Mouse (Mus musculus): ENCODE measurements around the gene Ext2. TPM values are rescaled to one million over a fixed set of nuclear protein-coding genes. Genes with fewer than 3 reads are reported as not detected.

Gene Ext2
- polyA plus RNA-seq, 1 experiment from 2014 or later, result 70.8 TPM

DNA sequence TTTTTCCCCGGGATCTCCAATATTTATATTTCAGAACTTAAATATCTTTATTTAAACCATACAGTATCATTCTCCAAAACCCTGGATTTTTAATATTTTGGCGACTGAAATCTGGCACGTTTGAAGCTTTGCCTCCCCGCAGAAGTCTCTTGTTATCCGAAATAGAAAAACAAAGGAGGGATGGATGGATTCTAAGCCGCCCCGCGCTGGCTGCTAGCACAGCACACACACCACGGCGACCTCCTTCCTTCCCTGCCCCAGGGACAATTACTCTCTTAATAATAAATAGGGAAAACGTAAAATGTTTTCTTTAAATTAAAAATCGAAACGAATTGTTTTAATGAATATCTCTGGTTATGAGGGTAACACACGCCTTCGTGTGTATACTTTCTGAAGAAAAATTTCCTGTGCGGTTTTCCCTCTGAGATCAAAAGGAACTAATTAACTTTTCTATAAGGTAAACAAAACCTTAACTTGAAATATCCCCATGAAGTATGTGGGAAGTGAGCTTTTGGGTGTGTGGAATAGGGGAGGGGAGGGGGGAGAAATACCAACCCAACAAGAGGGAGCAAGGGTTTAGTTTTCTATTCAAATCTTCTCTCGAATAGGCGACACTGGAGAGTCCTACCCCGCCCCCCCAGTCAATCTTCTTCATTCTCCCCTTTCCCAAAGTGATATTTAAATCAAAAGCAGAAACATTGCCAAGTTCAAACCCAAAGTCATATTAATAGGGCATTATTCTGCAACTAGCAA is 203.7 kb downstream of the Ext2 start:
- ATAC-seq (ENCODE audit: insufficient number of reproducible peaks, insufficient read depth, low FRiP score, low read depth), result no peak
- Histone ChIP-seq H3K27ac (replicated peaks in 1 of 2; ENCODE audit: control insufficient read depth in 1 of 2, insufficient read depth in 1 of 2, low read depth in 2 of 2, low read length in 2 of 2) (no peak overlapping the region), H3K4me1 (ENCODE audit: control insufficient read depth in 2 of 2, insufficient read depth in 2 of 2, low read length in 2 of 2) (peaks cover 4 to 12% of the 10 kb centered on the region in 2 experiments; a peak in 3 of 4 replicates), H3K9ac (ENCODE audit: low read length) (no peak overlapping the region), H3K9me3 (ENCODE audit: control insufficient read depth, low read length) (no peaks in the 10 kb centered on the region), H3K4me3 (ENCODE audit: control insufficient read depth in 1 of 2, insufficient read depth in 1 of 2, low read depth in 1 of 2, low read length in 2 of 2) (no peak overlapping the region), H3K27me3 (ENCODE audit: control insufficient read depth, insufficient read depth, low read length) (no peaks in the 10 kb centered on the region), H3K4me2 (ENCODE audit: low read length) (no peak overlapping the region), H3K36me3 (ENCODE audit: control insufficient read depth, insufficient read depth, low read length) (no peaks in the 10 kb centered on the region)
- WGBS, result 72% methylated on average over 19 of the region's 19 CpGs

DNA sequence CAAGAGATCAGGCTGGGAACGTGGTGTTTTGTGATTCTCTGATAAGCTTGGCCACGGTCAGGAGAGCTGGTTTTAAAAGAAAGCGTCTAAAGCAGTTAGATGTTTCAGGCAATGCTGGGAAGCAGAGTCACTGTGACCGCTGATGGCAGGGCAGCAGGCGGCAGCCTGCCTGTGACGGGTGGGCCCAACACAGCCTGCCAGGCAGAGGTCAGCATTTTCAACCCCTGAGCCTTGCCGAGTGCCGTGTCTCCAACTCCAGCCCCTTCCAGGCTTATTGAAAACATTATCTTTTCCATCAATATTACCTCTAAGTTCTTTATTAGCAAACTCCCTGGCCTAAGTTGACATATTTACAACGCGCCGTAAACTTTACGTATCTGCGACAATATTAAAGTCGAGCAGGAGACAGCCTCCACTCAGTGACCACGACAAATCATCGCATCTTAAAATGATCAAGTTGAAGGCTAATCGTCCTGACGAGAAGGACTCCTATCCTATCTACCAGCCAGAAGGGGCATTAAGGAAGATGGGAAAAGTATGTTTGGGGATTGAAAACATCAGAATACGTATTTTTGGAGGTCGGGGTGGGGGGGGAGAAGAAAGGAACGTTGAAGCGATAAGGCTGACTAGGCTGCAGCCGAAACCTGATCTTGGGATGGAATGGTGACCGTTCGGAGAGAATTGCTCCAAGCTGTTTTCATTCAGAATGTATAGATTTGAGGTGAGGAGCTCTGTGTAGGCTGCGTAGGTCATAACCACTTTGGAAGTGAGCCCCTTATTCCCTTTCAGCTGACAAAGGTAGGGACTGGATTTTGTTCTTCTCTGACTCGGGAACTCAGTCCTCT is 206.3 kb downstream of the Ext2 start:
- Histone ChIP-seq H3K27me3 (ENCODE audit: control insufficient read depth, insufficient read depth, low read length) (no peaks in the 10 kb centered on the region), H3K4me3 (ENCODE audit: control insufficient read depth in 1 of 2, insufficient read depth in 1 of 2, low read depth in 1 of 2, low read length in 2 of 2) (no peak overlapping the region), H3K27ac (replicated peaks in 1 of 2; ENCODE audit: control insufficient read depth in 1 of 2, insufficient read depth in 1 of 2, low read depth in 2 of 2, low read length in 2 of 2) (no peak overlapping the region), H3K9ac (ENCODE audit: low read length) (no peak overlapping the region), H3K4me2 (ENCODE audit: low read length) (no peak overlapping the region), H3K9me3 (ENCODE audit: control insufficient read depth, low read length) (no peaks in the 10 kb centered on the region), H3K4me1 (ENCODE audit: control insufficient read depth in 2 of 2, insufficient read depth in 2 of 2, low read length in 2 of 2) (peaks cover 4 to 12% of the 10 kb centered on the region in 2 experiments; a peak in 3 of 4 replicates), H3K36me3 (ENCODE audit: control insufficient read depth, insufficient read depth, low read length) (no peaks in the 10 kb centered on the region)
- ATAC-seq (ENCODE audit: insufficient number of reproducible peaks, insufficient read depth, low FRiP score, low read depth), result no peak
- WGBS, result 72% methylated on average over 27 of the region's 27 CpGs

DNA sequence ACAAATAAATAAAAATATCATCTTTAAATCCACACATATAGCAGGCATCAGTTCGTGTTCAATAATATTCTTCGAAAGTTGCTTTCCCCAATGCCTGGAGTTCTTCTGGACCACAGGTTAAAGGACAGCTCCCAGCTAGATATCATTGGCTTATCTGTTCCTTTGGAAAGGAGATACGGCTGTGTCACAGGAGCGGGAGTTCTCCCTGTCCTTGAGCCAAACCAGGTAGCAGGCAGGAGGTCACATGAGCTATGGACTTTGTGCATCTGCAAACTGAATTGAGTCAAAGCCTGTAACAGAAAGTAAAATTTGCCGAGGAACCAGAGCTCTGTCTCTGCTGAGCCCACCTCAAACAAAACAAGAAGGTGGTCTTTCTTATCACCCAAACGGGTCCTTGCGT is 209.3 kb downstream of the Ext2 start:
- 63% methylated on average over 7 of the region's 7 CpGs for WGBS
- Histone ChIP-seq H3K36me3 (ENCODE audit: control insufficient read depth, insufficient read depth, low read length) (no peaks in the 10 kb centered on the region), H3K27me3 (ENCODE audit: control insufficient read depth, insufficient read depth, low read length) (no peaks in the 10 kb centered on the region), H3K4me2 (ENCODE audit: low read length) (no peak overlapping the region), H3K4me3 (ENCODE audit: control insufficient read depth in 1 of 2, insufficient read depth in 1 of 2, low read depth in 1 of 2, low read length in 2 of 2) (no peak overlapping the region), H3K9ac (ENCODE audit: low read length) (no peak overlapping the region), H3K9me3 (ENCODE audit: control insufficient read depth, low read length) (no peaks in the 10 kb centered on the region), H3K27ac (replicated peaks in 1 of 2; ENCODE audit: control insufficient read depth in 1 of 2, insufficient read depth in 1 of 2, low read depth in 2 of 2, low read length in 2 of 2) (no peak overlapping the region), H3K4me1 (ENCODE audit: control insufficient read depth in 2 of 2, insufficient read depth in 2 of 2, low read length in 2 of 2) (0 out of 4 replicates have a peak, but pooled peaks cover 0 to 5% of the 10 kb centered on the region in 2 experiments)
- no peak for ATAC-seq (ENCODE audit: insufficient number of reproducible peaks, insufficient read depth, low FRiP score, low read depth)

Other genes starting within 250 kb of the Ext2 start
- gene Alx4, start 180.2 kb downstream of the Ext2 start, polyA plus RNA-seq (2014; fragmentation: Nextera tagmentation; extraction: Ambion mirVana), result 0.05 and 0.15 TPM in 2 replicates
- 8.5 and 8.8 TPM in 2 replicates for gene Accs, start 27.4 kb upstream of the Ext2 start, polyA plus RNA-seq (2014; fragmentation: Nextera tagmentation; extraction: Ambion mirVana)
- gene Accsl, start 46.6 kb upstream of the Ext2 start, polyA plus RNA-seq (2014; fragmentation: Nextera tagmentation; extraction: Ambion mirVana), result not detected in 2 replicates
- gene Gm13889, start 134.6 kb upstream of the Ext2 start, polyA plus RNA-seq (2014; fragmentation: Nextera tagmentation; extraction: Ambion mirVana), result 8.3 and 9.9 TPM in 2 replicates
- gene Gm27027, start 173.8 kb upstream of the Ext2 start, polyA plus RNA-seq (2014; fragmentation: Nextera tagmentation; extraction: Ambion mirVana), result not detected in 2 replicates
- gene Alkbh3, start 188.2 kb upstream of the Ext2 start, polyA plus RNA-seq (2014; fragmentation: Nextera tagmentation; extraction: Ambion mirVana), result 68.8 and 76.2 TPM in 2 replicates